Mouse (Mus musculus): ENCODE measurements around the gene 2210408I21Rik. TPM values are rescaled to one million over a fixed set of nuclear protein-coding genes. Genes with fewer than 3 reads are reported as not detected.
A peak's percentile ranks its signal among the peaks of the same experiment; 100 is the strongest.
"Not testable (repeated sequence)": the region's sequence is repeated elsewhere in the genome, so short reads cannot be mapped to it uniquely, and the experiment has no call there.

Gene 2210408I21Rik
- 4.1 and 4.9 TPM in 2 replicates for polyA plus RNA-seq (2015; fragmentation: Nextera tagmentation; extraction: Ambion mirVana)

DNA sequence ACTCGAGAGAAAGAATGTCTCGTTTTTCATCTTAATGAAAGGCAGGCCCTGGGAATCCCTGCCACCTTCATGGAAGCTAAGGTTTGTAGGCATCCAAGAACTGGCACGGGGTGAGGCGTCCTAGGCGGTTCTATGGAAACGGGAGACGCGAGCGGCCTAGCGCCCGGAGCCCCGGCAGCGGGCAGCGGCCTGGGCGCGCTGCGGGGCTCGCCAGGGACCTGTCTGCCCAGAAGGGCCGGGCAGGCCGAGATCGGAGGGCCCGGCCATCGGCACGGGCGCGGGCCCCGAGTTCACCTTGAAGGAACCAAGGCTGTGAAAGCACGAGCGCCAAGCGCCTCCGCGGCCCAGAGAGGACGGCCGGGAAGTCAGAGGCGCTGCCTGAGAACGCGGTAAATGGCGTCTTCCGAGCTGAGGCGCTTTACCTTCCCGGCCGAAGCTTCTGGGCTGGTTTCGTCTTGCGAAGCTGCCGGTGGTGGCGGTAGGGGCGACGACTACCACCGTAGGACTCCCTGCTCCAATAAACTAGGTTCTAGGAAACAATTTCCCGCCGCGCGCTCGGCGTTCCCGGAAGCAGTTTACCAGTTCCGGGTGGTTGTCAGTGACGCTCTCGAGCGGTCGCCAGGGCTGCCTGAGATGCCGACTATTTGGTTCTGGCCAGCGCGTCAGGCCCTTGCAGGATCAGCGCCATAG lies at the start of gene 2210408I21Rik, which contains the start of gene Slf1:
TSS of gene 2210408I21Rik (plus strand) at position 610 of the 690 bp plus-strand sequence.
TSS of gene Slf1 (minus strand) at position 543 of the 690 bp plus-strand sequence.
- peak within 1 kb of the TSS; percentile 94 for H3K27ac ChIP-seq (ENCODE audit: low read length)
- peak within 1 kb of the TSS; percentile 56 for H3K4me2 ChIP-seq (ENCODE audit: low read depth, low read length)
- no peaks in the 10 kb centered on the region for H3K9me3 ChIP-seq (ENCODE audit: control insufficient read depth, low read length)
- H3K27me3 ChIP-seq (replicated peaks; ENCODE audit: control insufficient read depth, insufficient read depth, low read length), result no peaks in the 10 kb centered on the region
- no peaks in the 10 kb centered on the region for H3K36me3 ChIP-seq (ENCODE audit: control insufficient read depth, insufficient read depth, low read length)
- peak within 1 kb of the TSS; percentile 92 for H3K9ac ChIP-seq (ENCODE audit: low read depth, low read length)
- WGBS, result under 1% methylated on average over 65 of the region's 65 CpGs
- peak within 1 kb of the TSS; percentile 99 for H3K4me3 ChIP-seq (ENCODE audit: low read length)
- peak; percentile 99 for ATAC-seq
- no peaks in the 10 kb centered on the region for H3K4me1 ChIP-seq (ENCODE audit: control insufficient read depth, insufficient read depth, low read length)

DNA sequence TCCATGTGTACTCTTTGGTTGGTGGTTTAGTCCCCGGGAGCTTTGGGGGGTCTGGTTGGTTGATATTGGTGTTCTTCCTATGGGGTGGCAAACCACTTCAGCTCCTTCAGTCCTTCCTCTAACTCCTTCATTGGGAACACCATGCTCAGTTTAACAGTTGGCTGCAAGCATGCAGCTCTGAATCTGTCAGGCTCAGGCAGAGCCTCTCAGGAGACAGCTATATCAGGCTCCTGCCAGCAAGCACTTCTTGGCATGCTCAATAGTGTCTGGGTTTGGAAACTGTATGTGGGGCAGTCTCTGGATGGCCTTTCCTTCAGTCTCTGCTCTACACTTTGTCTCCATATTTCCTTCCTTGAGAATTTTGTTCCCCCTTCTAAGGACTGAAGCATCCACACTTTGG lies 42.5 kb upstream of the 2210408I21Rik start:
- H3K27ac ChIP-seq (ENCODE audit: low read length); H3K9ac ChIP-seq (ENCODE audit: low read depth, low read length); H3K4me1 ChIP-seq (ENCODE audit: control insufficient read depth, insufficient read depth, low read length); H3K36me3 ChIP-seq (ENCODE audit: control insufficient read depth, insufficient read depth, low read length); H3K4me3 ChIP-seq (ENCODE audit: low read length); H3K4me2 ChIP-seq (ENCODE audit: low read depth, low read length); H3K27me3 ChIP-seq (replicated peaks; ENCODE audit: control insufficient read depth, insufficient read depth, low read length); ATAC-seq; H3K9me3 ChIP-seq (ENCODE audit: control insufficient read depth, low read length): not testable (repeated sequence)
- 100% methylated on average over 1 of the region's 1 CpGs for WGBS

DNA sequence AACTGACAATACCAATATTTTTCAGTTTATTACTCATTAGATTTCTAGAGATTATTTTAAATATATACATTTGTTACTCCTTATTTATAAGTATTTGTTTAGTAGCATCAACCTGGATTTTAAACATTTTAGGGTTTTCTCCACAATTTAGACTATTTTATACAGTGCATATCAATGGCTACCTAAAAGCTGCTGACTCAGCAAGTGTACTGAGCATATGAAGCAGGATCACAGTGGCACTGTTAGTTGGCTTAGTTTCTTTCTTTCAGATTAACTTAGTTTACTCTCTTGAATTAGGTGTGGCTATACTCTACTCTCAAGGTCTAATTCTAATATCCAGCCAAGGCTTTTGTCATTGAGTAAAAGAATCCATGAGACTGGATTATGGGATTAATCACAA lies 27.6 kb upstream of the 2210408I21Rik start:
- no peak overlapping the region for H3K4me2 ChIP-seq (ENCODE audit: low read depth, low read length)
- no peaks in the 10 kb centered on the region for H3K36me3 ChIP-seq (ENCODE audit: control insufficient read depth, insufficient read depth, low read length)
- no peak for ATAC-seq
- no peak overlapping the region for H3K27ac ChIP-seq (ENCODE audit: low read length)
- H3K4me3 ChIP-seq (ENCODE audit: low read length), result no peak overlapping the region
- H3K9me3 ChIP-seq (ENCODE audit: control insufficient read depth, low read length), result no peaks in the 10 kb centered on the region
- H3K27me3 ChIP-seq (replicated peaks; ENCODE audit: control insufficient read depth, insufficient read depth, low read length), result no peaks in the 10 kb centered on the region
- H3K9ac ChIP-seq (ENCODE audit: low read depth, low read length), result no peak overlapping the region
- H3K4me1 ChIP-seq (ENCODE audit: control insufficient read depth, insufficient read depth, low read length), result no peaks in the 10 kb centered on the region

DNA sequence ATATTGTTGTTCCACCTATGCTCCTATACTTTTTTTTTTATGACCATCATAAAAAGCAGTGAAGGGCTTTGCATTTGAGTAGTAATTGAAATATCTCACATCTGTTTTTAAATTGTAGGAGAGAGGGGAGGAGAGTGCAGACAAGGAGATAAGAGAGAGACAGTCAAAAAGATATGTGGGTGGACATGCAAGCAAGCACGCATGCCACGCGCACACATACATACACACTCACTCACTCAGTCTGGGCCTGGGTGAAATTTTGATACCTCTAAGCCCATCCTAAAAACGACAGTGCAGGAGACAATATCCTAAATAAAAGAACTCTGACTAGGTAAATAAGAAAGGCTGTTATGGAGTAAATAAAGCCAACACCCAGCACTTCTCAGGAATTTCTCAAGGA lies 16.6 kb upstream of the 2210408I21Rik start:
- Histone ChIP-seq H3K9me3 (ENCODE audit: control insufficient read depth, low read length) (no peaks in the 10 kb centered on the region), H3K9ac (ENCODE audit: low read depth, low read length) (no peak overlapping the region), H3K27me3 (replicated peaks; ENCODE audit: control insufficient read depth, insufficient read depth, low read length) (no peaks in the 10 kb centered on the region), H3K4me1 (ENCODE audit: control insufficient read depth, insufficient read depth, low read length) (no peaks in the 10 kb centered on the region), H3K4me3 (ENCODE audit: low read length) (no peak overlapping the region), H3K4me2 (ENCODE audit: low read depth, low read length) (no peak overlapping the region), H3K27ac (ENCODE audit: low read length) (no peak overlapping the region), H3K36me3 (ENCODE audit: control insufficient read depth, insufficient read depth, low read length) (0 out of 2 replicates have a peak, but pooled peaks cover 3% of the 10 kb centered on the region)
- WGBS, result 76% methylated on average over 4 of the region's 4 CpGs
- peak; percentile 44; the same call in 1 of the 2 replicates for ATAC-seq

DNA sequence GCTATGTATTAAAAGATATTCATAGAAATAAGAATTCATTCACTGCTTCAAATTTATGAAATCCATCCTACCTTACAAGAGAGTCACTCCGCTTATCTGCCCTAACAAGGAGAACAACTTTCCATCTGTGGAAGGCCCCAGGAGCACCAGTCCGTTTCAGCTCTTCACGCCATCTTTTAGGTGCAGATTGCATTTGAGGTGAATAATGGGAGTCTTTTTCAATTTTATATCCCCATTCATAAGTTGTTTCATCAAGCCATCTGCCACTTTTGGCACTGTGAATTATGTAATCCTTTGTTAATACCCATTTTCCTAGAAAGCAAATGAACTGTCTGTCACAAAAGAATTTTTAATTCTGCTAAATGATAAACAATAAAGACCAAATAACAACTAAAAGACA lies 10.2 kb upstream of the 2210408I21Rik start:
- WGBS, result 90% methylated on average over 3 of the region's 3 CpGs
- no peaks in the 10 kb centered on the region for H3K36me3 ChIP-seq (ENCODE audit: control insufficient read depth, insufficient read depth, low read length)
- H3K4me2 ChIP-seq (ENCODE audit: low read depth, low read length), result no peak overlapping the region
- H3K9me3 ChIP-seq (ENCODE audit: control insufficient read depth, low read length), result no peaks in the 10 kb centered on the region
- H3K4me3 ChIP-seq (ENCODE audit: low read length), result no peak overlapping the region
- no peaks in the 10 kb centered on the region for H3K27me3 ChIP-seq (replicated peaks; ENCODE audit: control insufficient read depth, insufficient read depth, low read length)
- no peaks in the 10 kb centered on the region for H3K4me1 ChIP-seq (ENCODE audit: control insufficient read depth, insufficient read depth, low read length)
- H3K27ac ChIP-seq (ENCODE audit: low read length), result no peak overlapping the region
- ATAC-seq, result no peak
- no peak overlapping the region for H3K9ac ChIP-seq (ENCODE audit: low read depth, low read length)

DNA sequence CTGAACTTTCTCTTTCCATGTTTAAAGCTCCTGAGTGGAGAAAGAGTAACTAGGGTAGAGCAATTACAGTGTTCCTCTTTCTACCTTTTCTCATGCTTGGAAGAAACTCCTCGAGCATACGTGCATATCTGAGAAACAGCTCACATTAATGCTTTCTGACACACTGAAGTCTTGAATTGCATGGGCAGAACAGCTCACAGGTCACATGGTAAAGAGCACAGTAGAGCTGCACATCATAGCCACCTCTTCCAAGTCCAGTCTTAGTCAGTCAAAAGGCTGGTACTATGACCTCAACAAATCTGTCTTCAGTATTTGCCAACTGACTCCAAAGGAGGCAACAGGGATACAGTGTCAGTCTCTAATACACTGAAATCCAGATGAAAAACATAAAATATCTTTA lies 7.1 kb upstream of the 2210408I21Rik start:
- Histone ChIP-seq H3K9me3 (ENCODE audit: control insufficient read depth, low read length) (no peaks in the 10 kb centered on the region), H3K36me3 (ENCODE audit: control insufficient read depth, insufficient read depth, low read length) (no peaks in the 10 kb centered on the region), H3K4me1 (ENCODE audit: control insufficient read depth, insufficient read depth, low read length) (no peaks in the 10 kb centered on the region), H3K4me3 (ENCODE audit: low read length) (no peak overlapping the region), H3K27me3 (replicated peaks; ENCODE audit: control insufficient read depth, insufficient read depth, low read length) (no peaks in the 10 kb centered on the region), H3K9ac (ENCODE audit: low read depth, low read length) (no peak overlapping the region), H3K4me2 (ENCODE audit: low read depth, low read length) (no peak overlapping the region), H3K27ac (ENCODE audit: low read length) (no peak overlapping the region)
- no peak for ATAC-seq
- WGBS, result 84% methylated on average over 2 of the region's 2 CpGs

DNA sequence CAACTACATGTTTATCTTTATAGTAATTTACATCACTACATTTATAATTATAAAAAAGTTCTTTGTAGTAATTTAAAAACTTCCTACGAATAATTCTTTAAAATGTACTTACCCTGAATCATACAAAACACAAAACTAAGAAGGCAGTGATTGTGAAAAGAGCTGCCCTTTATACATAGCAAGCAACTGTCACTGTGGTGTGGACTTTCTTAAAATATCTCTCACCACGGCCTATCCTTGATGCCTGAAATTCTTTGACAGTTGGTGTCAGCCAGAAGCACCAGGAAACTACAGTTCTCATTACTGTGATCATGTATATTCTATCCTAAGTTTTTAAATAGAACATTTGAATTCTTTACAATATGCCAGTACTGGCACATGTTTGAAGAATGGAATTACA lies 4.2 kb upstream of the 2210408I21Rik start:
- no peaks in the 10 kb centered on the region for H3K4me1 ChIP-seq (ENCODE audit: control insufficient read depth, insufficient read depth, low read length)
- no peak overlapping the region for H3K4me2 ChIP-seq (ENCODE audit: low read depth, low read length)
- WGBS, result 73% methylated on average over 2 of the region's 2 CpGs
- H3K27ac ChIP-seq (ENCODE audit: low read length), result no peak overlapping the region
- no peaks in the 10 kb centered on the region for H3K27me3 ChIP-seq (replicated peaks; ENCODE audit: control insufficient read depth, insufficient read depth, low read length)
- no peaks in the 10 kb centered on the region for H3K36me3 ChIP-seq (ENCODE audit: control insufficient read depth, insufficient read depth, low read length)
- H3K9me3 ChIP-seq (ENCODE audit: control insufficient read depth, low read length), result no peaks in the 10 kb centered on the region
- no peak for ATAC-seq
- H3K4me3 ChIP-seq (ENCODE audit: low read length), result no peak overlapping the region
- no peak overlapping the region for H3K9ac ChIP-seq (ENCODE audit: low read depth, low read length)

DNA sequence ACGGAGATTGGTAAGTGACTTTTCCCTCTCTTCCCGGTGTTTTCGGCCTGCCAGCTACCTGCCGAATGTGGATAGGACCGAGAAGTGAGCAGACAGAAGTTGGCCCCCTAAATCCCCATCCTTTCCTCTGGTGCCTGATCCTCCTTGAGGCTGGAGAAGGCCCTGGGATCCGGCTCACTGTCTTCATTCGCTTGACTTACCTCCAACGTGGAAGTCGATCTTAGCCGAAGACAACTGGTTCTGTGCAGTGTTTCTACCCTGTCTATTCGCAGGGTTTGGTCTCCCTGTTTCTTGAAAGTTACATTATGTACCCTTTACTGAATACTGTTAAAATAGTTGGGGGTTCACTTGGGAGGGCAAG lies 261 bp downstream of the 2210408I21Rik start:
- Histone ChIP-seq H3K27ac (ENCODE audit: low read length) (peak overlapping the region; percentile 94; the same call in 1 of the 2 replicates), H3K36me3 (ENCODE audit: control insufficient read depth, insufficient read depth, low read length) (no peaks in the 10 kb centered on the region), H3K4me1 (ENCODE audit: control insufficient read depth, insufficient read depth, low read length) (no peaks in the 10 kb centered on the region), H3K9ac (ENCODE audit: low read depth, low read length) (peak overlapping the region; percentile 92), H3K27me3 (replicated peaks; ENCODE audit: control insufficient read depth, insufficient read depth, low read length) (no peaks in the 10 kb centered on the region), H3K9me3 (ENCODE audit: control insufficient read depth, low read length) (no peaks in the 10 kb centered on the region), H3K4me3 (ENCODE audit: low read length) (peak overlapping the region; percentile 99), H3K4me2 (ENCODE audit: low read depth, low read length) (peak overlapping the region; percentile 56)
- WGBS, result 1% methylated on average over 11 of the region's 11 CpGs
- ATAC-seq, result peak; percentile 77

DNA sequence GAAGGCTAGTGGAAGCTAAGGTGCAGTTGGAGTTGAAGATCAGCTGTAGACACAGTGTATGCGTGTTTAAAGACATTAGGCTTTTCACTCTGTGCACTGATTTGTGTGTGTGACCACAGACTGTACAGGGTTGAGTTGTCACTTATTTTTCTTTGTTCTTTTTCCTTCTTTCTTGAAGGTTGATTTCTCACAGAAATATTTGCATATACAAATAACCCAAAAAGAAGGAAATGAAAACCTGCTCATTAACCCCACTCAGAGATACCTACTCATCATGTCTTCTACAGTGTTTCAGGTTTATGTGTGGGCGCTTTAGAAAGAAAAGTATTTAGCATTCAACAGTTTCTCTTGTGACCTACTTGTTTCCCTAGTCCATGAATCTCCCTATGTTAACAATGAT lies 5.5 kb downstream of the 2210408I21Rik start:
- Histone ChIP-seq H3K27me3 (replicated peaks; ENCODE audit: control insufficient read depth, insufficient read depth, low read length) (no peaks in the 10 kb centered on the region), H3K4me2 (ENCODE audit: low read depth, low read length) (no peak overlapping the region), H3K27ac (ENCODE audit: low read length) (no peak overlapping the region), H3K4me1 (ENCODE audit: control insufficient read depth, insufficient read depth, low read length) (no peaks in the 10 kb centered on the region), H3K4me3 (ENCODE audit: low read length) (no peak overlapping the region), H3K9me3 (ENCODE audit: control insufficient read depth, low read length) (no peaks in the 10 kb centered on the region), H3K36me3 (ENCODE audit: control insufficient read depth, insufficient read depth, low read length) (no peaks in the 10 kb centered on the region), H3K9ac (ENCODE audit: low read depth, low read length) (no peak overlapping the region)
- no peak for ATAC-seq
- WGBS, result 87% methylated on average over 2 of the region's 2 CpGs

DNA sequence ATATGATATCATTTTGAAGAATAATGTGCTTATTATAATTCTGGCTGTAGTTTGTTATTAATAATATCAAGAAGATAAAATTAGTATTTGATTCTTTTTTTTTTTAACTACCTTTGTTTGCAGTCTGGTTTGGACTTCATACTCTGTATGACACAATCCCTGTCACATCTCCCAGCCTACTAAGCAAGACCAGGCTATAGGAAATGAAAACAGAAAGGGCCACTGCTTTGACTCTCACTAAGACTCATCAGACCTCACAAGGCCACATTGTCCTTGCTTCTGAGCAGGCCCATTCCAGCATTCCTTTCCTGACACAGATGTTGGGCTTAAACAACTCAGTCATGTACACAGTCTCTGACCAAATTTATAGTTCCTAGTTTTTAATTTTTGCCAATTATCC lies 42.6 kb downstream of the 2210408I21Rik start:
- Histone ChIP-seq H3K27me3 (replicated peaks; ENCODE audit: control insufficient read depth, insufficient read depth, low read length) (no peaks in the 10 kb centered on the region), H3K4me3 (ENCODE audit: low read length) (no peak overlapping the region), H3K36me3 (ENCODE audit: control insufficient read depth, insufficient read depth, low read length) (no peaks in the 10 kb centered on the region), H3K4me2 (ENCODE audit: low read depth, low read length) (no peak overlapping the region), H3K9ac (ENCODE audit: low read depth, low read length) (no peak overlapping the region), H3K4me1 (ENCODE audit: control insufficient read depth, insufficient read depth, low read length) (no peaks in the 10 kb centered on the region), H3K9me3 (ENCODE audit: control insufficient read depth, low read length) (no peaks in the 10 kb centered on the region; the same call in 1 of the 2 replicates), H3K27ac (ENCODE audit: low read length) (no peak overlapping the region)
- ATAC-seq, result no peak

Measured in intestine, embryonic 16.5 days (tissue).